Mouse (Mus musculus) heart, adult 18-20 months (tissue): ENCODE data around the gene Sec14l5. TPM values are rescaled to one million over a fixed set of nuclear protein-coding genes. Genes with fewer than 3 reads are reported as not detected.

Experiments used
- DNase-seq, 2 experiments: peaks; one replicate each; pipeline ENCODE4 v3.0.0; 2021 to 2022; ENCODE audit warnings: mixed read lengths in 1 of 2
- long read RNA-seq, 2 experiments: library from polyadenylated mRNA; stranded (forward); transcript quantifications; one replicate each; pipeline ENCODE4 v2.0.0; 2021
- total RNA-seq, 2 experiments: library from RNA; stranded (reverse); gene quantifications; 2 replicates each; pipeline ENCODE4 v1.2.3; 2021

Sec14l5 gene
- under 1 TPM; 0.55 to 0.72 TPM for total RNA-seq
- long read RNA-seq, experiment 1 = 0 reads
- long read RNA-seq, experiment 2 = 0 reads

GRCm38 (mm10) chr16:5147037-5147385 is at the start of gene Sec14l5:
TSS of gene Sec14l5 (plus strand) at chr16:5147109.
- no peak for DNase-seq

GRCm38 (mm10) chr16:5101000-5101399 is 45.9 kb upstream of the Sec14l5 start:
- DNase-seq = no peak

DNA sequence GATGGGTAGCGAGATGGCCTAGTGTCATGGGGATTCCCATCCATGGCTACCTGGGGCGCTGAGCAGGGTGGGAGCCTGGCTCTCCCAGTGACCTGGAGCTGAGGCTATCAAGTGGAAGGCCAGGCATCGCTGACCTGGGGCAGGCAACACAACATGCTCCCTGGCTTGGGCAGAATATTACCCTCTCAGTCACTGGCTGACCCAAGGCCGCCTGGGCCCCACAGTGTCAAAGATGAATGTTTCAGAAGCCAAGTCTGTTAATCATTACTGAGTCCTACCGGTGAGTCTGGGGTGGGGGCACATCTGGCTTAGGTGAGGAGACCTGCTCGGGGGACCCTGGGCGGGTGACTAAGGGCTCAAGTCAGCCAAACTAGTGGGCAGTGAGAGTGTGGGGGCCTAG is 37.0 kb upstream of the Sec14l5 start:
- no peak for DNase-seq

GRCm38 (mm10) chr16:5111021-5111420 is 35.9 kb upstream of the Sec14l5 start:
- DNase-seq = no peak

DNA sequence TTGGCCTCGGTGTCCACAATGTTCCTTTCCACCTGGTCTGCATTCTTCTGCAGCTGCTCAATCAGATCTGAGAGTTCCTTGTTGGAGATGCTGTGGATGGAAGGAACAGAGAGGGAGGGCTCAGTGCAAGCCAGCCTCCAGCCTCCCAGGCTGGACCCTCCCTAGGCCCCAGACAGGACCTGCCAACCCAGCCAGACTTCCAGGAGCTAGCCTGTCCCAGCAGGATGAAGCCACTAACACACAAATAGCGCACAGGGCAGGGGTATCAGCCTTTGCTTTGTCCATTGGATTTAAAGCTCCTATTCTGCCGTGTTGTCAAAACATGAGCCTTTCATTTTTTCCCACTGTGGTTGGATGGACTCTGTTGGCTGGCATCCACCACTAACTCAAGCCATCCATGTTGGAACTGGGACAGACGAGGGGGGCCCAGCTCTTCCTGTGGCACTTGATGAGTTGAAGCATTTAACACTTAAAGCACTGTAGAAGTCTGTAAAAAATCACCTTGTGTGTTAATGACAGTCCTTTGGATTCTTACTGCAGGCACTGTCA is 33.8 kb upstream of the Sec14l5 start:
- no peak for DNase-seq

DNA sequence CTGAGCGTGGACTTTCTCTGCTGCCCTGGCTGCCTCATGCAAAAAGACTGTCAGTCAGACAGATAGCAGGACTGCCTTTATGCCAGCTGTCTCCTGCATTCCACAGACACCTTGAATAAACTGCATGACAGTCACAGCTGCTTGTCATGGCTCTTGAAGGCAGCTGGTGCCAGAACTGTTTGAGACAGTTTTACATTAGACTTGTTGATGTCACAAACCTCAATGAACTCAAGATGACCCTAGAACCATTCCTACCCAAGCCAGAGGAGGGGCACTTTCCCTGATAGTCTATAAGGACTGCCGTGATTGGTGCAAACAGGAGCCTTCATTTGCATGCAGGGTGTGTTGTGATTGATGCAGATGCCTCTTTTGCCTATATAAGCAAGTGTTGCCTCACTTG is 33.3 kb upstream of the Sec14l5 start:
- no peak for DNase-seq

GRCm38 (mm10) chr16:5119385-5119784 is 27.5 kb upstream of the Sec14l5 start:
- DNase-seq = no peak

DNA sequence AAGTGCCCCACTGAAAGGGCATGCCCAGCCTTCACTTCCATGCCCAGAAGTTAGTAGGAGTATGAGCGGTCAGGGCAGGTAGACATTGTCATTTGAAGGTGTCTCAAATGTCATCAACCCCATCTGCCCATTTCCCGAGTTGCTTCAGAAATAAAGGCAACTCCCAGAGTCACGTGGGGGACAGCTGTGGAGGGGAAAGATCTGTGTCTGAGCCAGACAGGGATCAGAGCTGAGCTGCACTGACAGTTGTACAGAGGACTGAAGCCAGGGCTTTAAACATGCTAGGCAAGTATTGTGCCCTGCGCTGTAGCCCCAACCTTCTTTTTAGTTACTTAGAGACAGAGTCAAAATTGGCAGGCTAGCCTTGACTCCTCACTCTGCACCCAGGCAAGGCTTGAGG is 27.1 kb upstream of the Sec14l5 start:
- DNase-seq = no peak

- DNase-seq = no peak
Measured at GRCm38 (mm10) chr16:5123476-5123875, 23.4 kb upstream of the Sec14l5 start.

DNA sequence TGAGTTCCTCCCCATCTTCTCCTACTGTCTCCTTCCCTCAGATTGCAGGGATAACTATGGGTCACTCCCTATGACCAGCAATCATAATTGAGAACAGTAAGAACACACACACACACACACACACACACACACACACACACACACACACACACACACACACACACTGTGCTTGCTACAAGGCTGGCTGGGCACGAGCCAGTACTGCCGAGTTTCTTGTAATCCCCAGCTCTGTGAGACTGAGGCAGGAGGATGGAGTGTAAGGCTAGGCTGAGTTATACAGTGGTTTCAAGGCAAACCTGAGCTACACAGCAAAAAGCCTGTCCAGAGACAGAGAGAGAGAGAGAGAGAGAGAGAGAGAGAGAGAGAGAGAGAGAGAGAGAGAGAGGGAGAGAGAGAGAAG is 16.7 kb upstream of the Sec14l5 start:
- no peak for DNase-seq

GRCm38 (mm10) chr16:5130766-5131165 is 16.1 kb upstream of the Sec14l5 start:
- DNase-seq = peak; percentile 93 to 94

GRCm38 (mm10) chr16:5131251-5131922 is 15.5 kb upstream of the Sec14l5 start:
- peak; percentile 60 to 62 for DNase-seq

DNA sequence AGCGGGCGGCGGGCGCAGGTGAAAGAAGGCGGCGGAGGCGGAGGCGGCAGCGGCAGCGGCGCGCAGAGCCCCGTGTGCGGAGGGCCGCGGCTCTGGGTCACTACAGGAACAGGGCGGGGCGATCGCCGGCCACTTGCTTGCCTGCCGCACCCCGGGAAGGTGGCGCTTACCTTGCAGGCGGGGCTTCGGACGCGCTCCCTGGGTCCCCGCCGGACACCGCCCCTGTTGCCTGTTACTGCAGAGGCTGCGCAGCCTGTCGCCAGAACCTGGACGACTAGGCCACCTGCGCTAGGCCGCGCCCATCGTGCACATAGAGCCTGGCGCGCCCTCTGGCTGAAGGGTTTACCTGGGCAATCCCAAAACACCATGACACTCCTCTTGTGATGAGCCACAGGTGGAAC is 14.5 kb upstream of the Sec14l5 start, which contains the start of gene Ppl:
Ppl (minus strand) TSS at position 21 of the 401 bp plus-strand sequence.
- peak; percentile 69 to 81 for DNase-seq

GRCm38 (mm10) chr16:5134623-5135330 is 12.1 kb upstream of the Sec14l5 start:
- peak; percentile 75 to 83 for DNase-seq

DNA sequence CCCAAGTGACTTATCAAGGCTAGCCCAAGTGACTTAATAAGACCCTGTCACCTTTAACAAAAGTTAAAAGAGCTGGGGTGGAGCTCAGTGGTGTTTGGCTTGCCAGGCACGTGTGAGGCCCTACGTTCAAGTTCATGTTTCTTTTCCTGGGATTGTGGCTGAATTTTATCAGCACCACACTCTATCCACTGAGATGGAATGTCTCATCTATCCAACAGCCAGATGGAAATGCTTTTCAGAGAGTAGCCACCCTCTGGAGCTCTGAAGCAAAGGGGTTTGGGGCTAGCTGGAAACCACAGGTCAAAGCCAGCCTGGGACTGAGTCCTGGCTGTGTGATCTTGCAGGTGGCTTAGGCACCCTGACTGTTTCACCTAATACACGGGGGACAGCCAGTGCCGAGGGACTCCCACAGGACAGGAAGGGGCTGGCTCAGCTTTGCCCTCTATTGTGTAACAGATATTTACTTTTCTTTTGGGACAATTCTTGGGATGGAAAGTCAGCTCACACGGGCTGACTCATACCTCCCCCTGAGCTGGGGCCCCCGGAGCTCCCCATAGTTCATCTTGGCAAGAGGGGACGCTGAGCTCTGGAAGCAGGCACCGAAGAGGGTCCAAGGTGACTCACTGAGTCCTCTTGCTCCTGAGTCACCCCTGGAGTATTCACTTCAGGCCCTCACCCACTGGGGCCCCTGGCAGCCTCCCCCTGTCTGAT is 11.2 kb upstream of the Sec14l5 start:
- peak; percentile 62 to 71 for DNase-seq

DNA sequence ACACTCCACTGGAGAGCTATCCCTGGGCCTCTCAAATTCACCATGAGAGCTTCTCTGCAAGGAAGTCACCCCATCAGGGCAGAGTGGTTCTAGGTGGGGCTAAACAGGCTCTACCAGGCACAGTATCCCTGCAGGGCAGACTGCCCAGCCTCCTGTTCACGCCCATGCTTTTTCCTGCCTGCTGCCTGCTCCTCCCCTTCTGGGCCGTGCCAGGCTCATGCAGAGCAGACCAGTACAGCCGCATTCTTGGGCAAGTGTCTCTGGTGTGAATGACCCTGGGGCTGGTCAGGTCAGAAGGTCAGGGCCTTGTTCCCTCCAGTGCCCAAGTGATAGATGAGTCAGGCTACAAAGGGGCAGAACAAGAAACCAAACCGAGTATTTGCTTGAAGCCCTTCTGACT is 10.4 kb upstream of the Sec14l5 start:
- peak; percentile 59 to 77 for DNase-seq

- no peak for DNase-seq
Measured at GRCm38 (mm10) chr16:5137006-5137540, 9.8 kb upstream of the Sec14l5 start.

GRCm38 (mm10) chr16:5139741-5140140 is 7.2 kb upstream of the Sec14l5 start:
- DNase-seq = peak; percentile 78 to 85

DNA sequence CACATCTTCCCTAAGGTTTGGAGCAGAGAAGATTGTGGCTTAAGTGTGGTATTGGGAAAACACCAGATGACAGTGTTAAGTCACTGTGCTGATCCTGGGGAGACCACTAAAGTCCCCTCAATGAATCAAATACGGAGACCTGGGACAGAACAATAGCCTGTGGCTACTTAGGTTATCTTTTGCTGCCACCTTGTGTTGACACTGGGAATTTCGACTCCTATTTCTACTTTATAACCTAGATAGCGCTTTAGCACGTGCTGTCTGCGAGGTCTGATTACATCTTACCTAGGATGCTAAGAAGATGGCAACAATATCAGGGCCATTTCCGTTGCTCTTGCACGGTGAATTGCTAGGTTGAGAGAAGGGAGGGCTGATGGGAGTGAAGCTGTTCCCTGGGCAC is 1.3 kb upstream of the Sec14l5 start:
- peak; percentile 71 to 88 for DNase-seq

- peak; percentile 65 to 72 for DNase-seq
Measured at GRCm38 (mm10) chr16:5146367-5147036, 407 bp upstream of the Sec14l5 start.

DNA sequence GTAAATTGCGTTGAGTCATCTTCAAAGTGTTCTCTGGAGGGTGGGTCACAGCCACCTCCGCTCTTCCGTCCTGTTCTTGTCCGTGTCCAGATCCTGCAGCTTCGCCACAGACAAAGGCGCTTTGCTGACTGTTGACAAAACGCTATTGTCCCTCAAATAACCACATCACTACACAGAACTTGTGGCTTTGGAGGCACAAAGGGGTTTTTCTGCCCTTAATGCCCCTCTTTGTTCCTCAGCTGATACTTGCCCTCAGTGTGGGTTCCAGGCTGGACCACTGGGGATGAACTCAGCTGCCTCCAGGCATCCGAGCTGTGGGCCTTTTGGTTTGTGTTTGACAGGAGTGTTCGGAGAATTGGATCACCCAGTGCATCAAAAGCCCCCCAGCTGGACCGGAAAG is 3.6 kb downstream of the Sec14l5 start:
- DNase-seq = no peak
